Mouse (Mus musculus) MEL (cell line): ENCODE results near the gene Gatad1. TPM values are rescaled to one million over a fixed set of nuclear protein-coding genes. Genes with fewer than 3 reads are reported as not detected.

Experiments
- DNase-seq: peaks from one replicate; pipeline ENCODE4 v3.0.0; 2011; ENCODE audit warnings: low read depth, low spot score
- H3K27ac ChIP-seq: 2 replicates; pipeline ENCODE4 v1.5.1; 2012; ENCODE audit warnings: low read depth, mild to moderate bottlenecking, control low read depth, low read length, moderate library complexity; ENCODE audit not compliant: control insufficient read depth
- H3K27me3 ChIP-seq, 2 experiments: fragments of 150-350 bp in 1 of 2; sonication (generic) in 1 of 2; 2 replicates each; pipeline ENCODE4 v1.6.1; 2012; ENCODE audit warnings: low read length in 2 of 2, mild to moderate bottlenecking in 2 of 2, improper control_type of control experiment in 1 of 2, moderate library complexity in 1 of 2; ENCODE audit not compliant: insufficient read depth in 2 of 2, control insufficient read depth in 1 of 2
- H3K36me3 ChIP-seq, 2 experiments: 2 replicates each; pipeline ENCODE4 v1.6.1; 2012 to 2014; ENCODE audit warnings: low read length in 2 of 2, improper control_type of control experiment in 1 of 2, inconsistent platforms in 1 of 2, mild to moderate bottlenecking in 1 of 2; ENCODE audit not compliant: insufficient read depth in 2 of 2, control insufficient read depth in 1 of 2
- H3K4me1 ChIP-seq, 2 experiments: fragments of 150-350 bp in 1 of 2; sonication (generic) in 1 of 2; 2 replicates each; pipeline ENCODE4 v1.6.1; 2012; ENCODE audit warnings: low read length in 2 of 2, improper control_type of control experiment in 1 of 2, mild to moderate bottlenecking in 1 of 2; ENCODE audit not compliant: insufficient read depth in 2 of 2, control insufficient read depth in 1 of 2
- H3K4me3 ChIP-seq, 2 experiments: fragments of 150-350 bp in 1 of 2; sonication (generic) in 1 of 2; 2 replicates each; pipeline ENCODE4 v1.5.1; 2012; ENCODE audit warnings: low read depth in 2 of 2, low read length in 2 of 2, mild to moderate bottlenecking in 2 of 2, moderate library complexity in 2 of 2, control low read depth in 1 of 2, improper control_type of control experiment in 1 of 2; ENCODE audit not compliant: control insufficient read depth in 1 of 2, insufficient read depth in 1 of 2
- H3K79me2 ChIP-seq: 2 replicates; pipeline ENCODE4 v1.6.1; 2012; ENCODE audit warnings: mild to moderate bottlenecking, low read length, moderate library complexity; ENCODE audit not compliant: control insufficient read depth, poor library complexity, insufficient read depth
- H3K9ac ChIP-seq: 2 replicates; pipeline ENCODE4 v1.6.1; 2012; ENCODE audit warnings: low read depth, mild to moderate bottlenecking, control low read depth, low read length, moderate library complexity; ENCODE audit not compliant: control insufficient read depth, poor library complexity, severe bottlenecking
- H3K9me3 ChIP-seq: fragments of 150-350 bp; sonication (generic); replicated peaks from 2 replicates; pipeline ENCODE4 v1.6.1; 2012; ENCODE audit warnings: mild to moderate bottlenecking, low read length, improper control_type of control experiment, moderate library complexity; ENCODE audit not compliant: insufficient read depth
- BHLHE40 ChIP-seq: IDR thresholded peaks from 2 replicates; pipeline ENCODE4 v1.6.1; 2012; ENCODE audit warnings: low read depth, mild to moderate bottlenecking, inconsistent platforms, low read length, improper control_type of control experiment, borderline replicate concordance
- CHD1 ChIP-seq: IDR thresholded peaks from 2 replicates; pipeline ENCODE4 v1.6.1; 2012; ENCODE audit warnings: low read depth, mild to moderate bottlenecking, inconsistent platforms, low read length, improper control_type of control experiment
- CHD2 ChIP-seq: IDR thresholded peaks from 2 replicates; pipeline ENCODE4 v1.6.1; 2011; ENCODE audit warnings: low read length, improper control_type of control experiment
- CTCF ChIP-seq, 3 experiments: IDR thresholded peaks in 2 of 3; conservative IDR thresholded peaks in 1 of 3; 2 replicates each; pipeline ENCODE4 v1.5.1; 2011 to 2012; ENCODE audit warnings: low read length in 3 of 3, low read depth in 2 of 3, mild to moderate bottlenecking in 2 of 3, improper control_type of control experiment in 1 of 3, inconsistent platforms in 1 of 3, mixed read lengths in 1 of 3, moderate library complexity in 1 of 3; ENCODE audit not compliant: control insufficient read depth in 1 of 3, insufficient read depth in 1 of 3, poor library complexity in 1 of 3, severe bottlenecking in 1 of 3
- EP300 ChIP-seq, 2 experiments: IDR thresholded peaks; 2 replicates each; pipeline ENCODE4 v1.6.1; 2011; ENCODE audit warnings: improper control_type of control experiment in 2 of 2, low read length in 2 of 2, low read depth in 1 of 2, mild to moderate bottlenecking in 1 of 2
- GABPA ChIP-seq: IDR thresholded peaks from 2 replicates; pipeline ENCODE4 v1.6.1; 2012; ENCODE audit warnings: low read depth, mild to moderate bottlenecking, inconsistent platforms, low read length, improper control_type of control experiment, moderate library complexity
- GATA1 ChIP-seq: IDR thresholded peaks from 2 replicates; pipeline ENCODE4 v1.6.1; 2011; ENCODE audit warnings: low read depth, low read length, improper control_type of control experiment
- HCFC1 ChIP-seq: IDR thresholded peaks from 2 replicates; pipeline ENCODE4 v1.6.1; 2012; ENCODE audit warnings: low read depth, mild to moderate bottlenecking, inconsistent platforms, low read length, improper control_type of control experiment, moderate library complexity
- MAFK ChIP-seq: IDR thresholded peaks from 2 replicates; pipeline ENCODE4 v1.6.1; 2011; ENCODE audit warnings: low read depth, mild to moderate bottlenecking, low read length, improper control_type of control experiment, borderline replicate concordance
- MAZ ChIP-seq: IDR thresholded peaks from 2 replicates; pipeline ENCODE4 v1.6.1; 2012; ENCODE audit warnings: low read depth, mild to moderate bottlenecking, inconsistent platforms, low read length, improper control_type of control experiment
- MEF2A ChIP-seq: IDR thresholded peaks from 2 replicates; pipeline ENCODE4 v1.6.1; 2014; ENCODE audit warnings: low read depth, mild to moderate bottlenecking, inconsistent platforms, low read length, improper control_type of control experiment; ENCODE audit not compliant: poor library complexity, insufficient replicate concordance, severe bottlenecking; ENCODE audit errors: extremely low read depth
- MXI1 ChIP-seq: IDR thresholded peaks from 2 replicates; pipeline ENCODE4 v1.6.1; 2011; ENCODE audit warnings: mild to moderate bottlenecking, low read depth, low read length, improper control_type of control experiment
- NELFE ChIP-seq: IDR thresholded peaks from 2 replicates; pipeline ENCODE4 v1.6.1; 2011; ENCODE audit warnings: low read depth, low read length, improper control_type of control experiment
- NRF1 ChIP-seq: IDR thresholded peaks from 2 replicates; pipeline ENCODE4 v1.6.1; 2014; ENCODE audit warnings: low read depth, mild to moderate bottlenecking, inconsistent platforms, low read length, improper control_type of control experiment, moderate library complexity; ENCODE audit not compliant: poor library complexity, insufficient read depth, severe bottlenecking
- POLR2AphosphoS5 ChIP-seq: IDR thresholded peaks from 2 replicates; pipeline ENCODE4 v1.6.1; 2012; ENCODE audit warnings: low read depth, borderline replicate concordance, mild to moderate bottlenecking, inconsistent platforms, low read length, moderate library complexity, mixed read lengths
- RAD21 ChIP-seq: IDR thresholded peaks from 2 replicates; pipeline ENCODE4 v1.6.1; 2011; ENCODE audit warnings: mild to moderate bottlenecking, low read depth, low read length, improper control_type of control experiment
- RCOR1 ChIP-seq: IDR thresholded peaks from 2 replicates; pipeline ENCODE4 v1.6.1; 2012; ENCODE audit warnings: low read depth, mild to moderate bottlenecking, inconsistent platforms, low read length, improper control_type of control experiment
- TBP ChIP-seq: IDR thresholded peaks from 2 replicates; pipeline ENCODE4 v1.8.0; 2011; ENCODE audit warnings: low read depth, low read length, improper control_type of control experiment
- TCF12 ChIP-seq: IDR thresholded peaks from 2 replicates; pipeline ENCODE4 v1.6.1; 2014; ENCODE audit warnings: low read depth, mild to moderate bottlenecking, inconsistent platforms, low read length, improper control_type of control experiment, moderate library complexity
- USF1 ChIP-seq: IDR thresholded peaks from 2 replicates; pipeline ENCODE4 v1.6.1; 2014; ENCODE audit warnings: low read depth, mild to moderate bottlenecking, inconsistent platforms, low read length, improper control_type of control experiment, moderate library complexity
- USF2 ChIP-seq, 2 experiments: IDR thresholded peaks; 2 replicates each; pipeline ENCODE4 v1.6.1; 2011 to 2012; ENCODE audit warnings: improper control_type of control experiment in 2 of 2, low read length in 2 of 2, borderline replicate concordance in 1 of 2, inconsistent platforms in 1 of 2, low read depth in 1 of 2, mild to moderate bottlenecking in 1 of 2; ENCODE audit not compliant: insufficient read depth in 1 of 2
- ZC3H11A ChIP-seq: IDR thresholded peaks from 2 replicates; pipeline ENCODE4 v1.6.1; 2012; ENCODE audit warnings: low read depth, mild to moderate bottlenecking, inconsistent platforms, low read length, improper control_type of control experiment
- ZMIZ1 ChIP-seq: IDR thresholded peaks from 2 replicates; pipeline ENCODE4 v1.6.1; 2012; ENCODE audit warnings: low read depth, mild to moderate bottlenecking, inconsistent platforms, low read length, improper control_type of control experiment, moderate library complexity
- ZNF384 ChIP-seq: IDR thresholded peaks from 2 replicates; pipeline ENCODE4 v1.6.1; 2012; ENCODE audit warnings: low read depth, mild to moderate bottlenecking, inconsistent platforms, low read length, improper control_type of control experiment
- polyA plus RNA-seq, 2 experiments: library from polyadenylated mRNA; stranded (reverse) in 1 of 2; unstranded in 1 of 2; fragments of >175 nt in 1 of 2; fragments of >200 nt in 1 of 2; gene quantifications; 2 replicates each; pipeline versions ENCODE4 v1.2.1 to v1.2.4; 2012; ENCODE audit warnings: low replicate concordance in 2 of 2, low read depth in 1 of 2; ENCODE audit not compliant: insufficient read length in 2 of 2, insufficient read depth in 1 of 2, missing spikeins in 1 of 2
- total RNA-seq: library from RNA; depleted of rRNA; stranded (reverse); fragments of 300-350 nt; gene quantifications from 2 replicates; pipeline ENCODE4 v1.2.3, GENCODE M21; 2012

Gene Gatad1
- total and polyA plus RNA-seq, 3 experiments, result 119 to 564 (median 186) TPM

- no peak overlapping the region; the same call in 1 of the 2 replicates for H3K9ac ChIP-seq
- no peaks in the 10 kb centered on the region for H3K27me3 ChIP-seq
- peaks cover 4 to 6% of the 10 kb centered on the region in 2 experiments for H3K36me3 ChIP-seq
- peaks cover 0 to 3% of the 10 kb centered on the region in 2 experiments; a peak in 2 of 4 replicates for H3K4me1 ChIP-seq
- DNase-seq, result peak; percentile 49
- no peak for TF ChIP-seq HCFC1
- no peak for TF ChIP-seq GATA1
- no peak for TF ChIP-seq RAD21
- TF ChIP-seq POLR2AphosphoS5, result no peak
- peak in 1 of 2 experiments; percentile 25; a peak in 1 of 4 replicates for TF ChIP-seq EP300 (IDR thresholded peaks at IDR 0.05; ENCODE audit: low read depth in 1 of 2, low read length in 2 of 2)
- peak; percentile 27; the same call in 1 of the 2 replicates for TF ChIP-seq TCF12
- TF ChIP-seq MEF2A, result no peak
- TF ChIP-seq CHD1, result no peak
- TF ChIP-seq MAFK, result no peak
- no peak for TF ChIP-seq NELFE
- no peak overlapping the region for H3K27ac ChIP-seq
- no peaks in the 10 kb centered on the region for H3K9me3 ChIP-seq
- H3K4me3 ChIP-seq, result no peak overlapping the region
- no peaks in the 10 kb centered on the region for H3K79me2 ChIP-seq
These were observed 25.3 kb downstream of the Gatad1 start for GRCm38 (mm10) chr5:3631512-3632271.

DNA sequence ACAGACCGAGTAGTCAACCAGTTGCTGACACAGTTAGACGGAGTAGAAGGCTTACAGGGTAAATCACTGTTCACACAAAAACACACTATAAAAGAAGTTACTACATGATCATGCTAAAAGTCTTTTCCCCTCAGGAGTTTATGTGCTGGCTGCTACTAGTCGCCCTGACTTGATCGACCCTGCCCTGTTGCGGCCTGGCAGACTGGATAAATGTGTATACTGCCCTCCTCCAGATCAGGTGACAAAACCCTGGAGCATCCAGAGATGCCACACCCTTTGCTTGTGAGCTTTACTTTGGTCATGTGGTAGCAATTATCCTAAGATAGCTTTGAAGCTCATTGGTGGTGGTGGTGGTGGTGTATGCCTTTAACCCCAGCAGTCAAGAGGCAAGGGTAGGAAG is 26.9 kb downstream of the Gatad1 start:
- H3K36me3 ChIP-seq, result peaks cover 4 to 6% of the 10 kb centered on the region in 2 experiments
- no peak overlapping the region for H3K9ac ChIP-seq
- no peak for TF ChIP-seq ZNF384
- TF ChIP-seq CHD1, result no peak
- TF ChIP-seq NELFE, result no peak
- no peak for TF ChIP-seq MXI1
- TF ChIP-seq GABPA, result no peak
- TF ChIP-seq GATA1, result no peak
- TF ChIP-seq POLR2AphosphoS5, result no peak
- no peak for TF ChIP-seq NRF1
- no peak for TF ChIP-seq RCOR1
- no peak for TF ChIP-seq CHD2
- no peak for TF ChIP-seq MAZ
- TF ChIP-seq MAFK, result no peak
- TF ChIP-seq CTCF (IDR thresholded peaks at IDR 0.05 in 2 of 3, conservative IDR thresholded peaks at IDR 0.05 in 1 of 3; ENCODE audit: control insufficient read depth in 1 of 3, insufficient read depth in 1 of 3, low read depth in 2 of 3, low read length in 3 of 3, poor library complexity in 1 of 3, severe bottlenecking in 1 of 3), result no peak
- no peak for TF ChIP-seq ZMIZ1
- TF ChIP-seq BHLHE40, result no peak
- no peak for TF ChIP-seq USF1
- TF ChIP-seq ZC3H11A, result no peak
- no peak for TF ChIP-seq TBP
- no peak for TF ChIP-seq USF2 (IDR thresholded peaks at IDR 0.05; ENCODE audit: borderline replicate concordance in 1 of 2, insufficient read depth in 1 of 2, low read depth in 1 of 2, low read length in 2 of 2)

More for the DNA sequence above, 26.9 kb downstream of the Gatad1 start:
- Histone ChIP-seq H3K79me2 (no peaks in the 10 kb centered on the region), H3K27ac (no peak overlapping the region), H3K27me3 (no peaks in the 10 kb centered on the region), H3K9me3 (no peaks in the 10 kb centered on the region), H3K4me1 (peaks cover 0 to 3% of the 10 kb centered on the region in 2 experiments; a peak in 2 of 4 replicates), H3K4me3 (no peak overlapping the region)
- DNase-seq, result no peak
